Mouse (Mus musculus) midbrain, postnatal 0 days (tissue): ENCODE results near the gene Adcy5. TPM values are rescaled to one million over a fixed set of nuclear protein-coding genes. Genes with fewer than 3 reads are reported as not detected.
A peak's percentile ranks its signal among the peaks of the same experiment; 100 is the strongest.

Source experiments
- ATAC-seq: fragments of 200-750 bp; cut with Nextera tagmentation; 2 replicates; pipeline ENCODE4 v1.8.0; 2017; ENCODE audit warnings: moderate number of reproducible peaks, mild to moderate bottlenecking, moderate TSS enrichment, moderate library complexity; ENCODE audit not compliant: low FRiP score
- DNase-seq: peaks from one replicate; pipeline ENCODE4 v3.0.0-alpha.2; 2015; ENCODE audit warnings: low spot score
- H3K27ac ChIP-seq: fragments of 300-500 bp; sonication (generic); 2 replicates; pipeline ENCODE4 v1.5.1; 2014; ENCODE audit warnings: low read depth, mild to moderate bottlenecking, low read length, mixed read lengths
- H3K27me3 ChIP-seq: fragments of 300-500 bp; sonication (generic); 2 replicates; pipeline ENCODE4 v1.6.1; 2014; ENCODE audit warnings: low read length, control low read depth, mixed read lengths; ENCODE audit not compliant: insufficient read depth
- H3K36me3 ChIP-seq: fragments of 300-500 bp; sonication (generic); 2 replicates; pipeline ENCODE4 v1.6.1; 2014; ENCODE audit warnings: low read length, control low read depth, mixed read lengths; ENCODE audit not compliant: insufficient read depth
- H3K4me1 ChIP-seq: fragments of 300-500 bp; sonication (generic); 2 replicates; pipeline ENCODE4 v1.6.1; 2014; ENCODE audit warnings: mild to moderate bottlenecking, control low read depth, antibody characterized with exemption, low read length, mixed read lengths; ENCODE audit not compliant: insufficient read depth
- H3K4me2 ChIP-seq: fragments of 300-500 bp; sonication (generic); 2 replicates; pipeline ENCODE4 v1.6.1; 2014; ENCODE audit warnings: low read depth, mild to moderate bottlenecking, low read length, mixed read lengths; ENCODE audit not compliant: poor library complexity, severe bottlenecking
- H3K4me3 ChIP-seq: fragments of 300-500 bp; sonication (generic); 2 replicates; pipeline ENCODE4 v1.5.1; 2014; ENCODE audit warnings: low read depth, mild to moderate bottlenecking, low read length, moderate library complexity
- H3K9ac ChIP-seq: fragments of 300-500 bp; sonication (generic); replicated peaks from 2 replicates; pipeline ENCODE4 v1.6.1; 2014; ENCODE audit warnings: mild to moderate bottlenecking, low read length, moderate library complexity, mixed read lengths; ENCODE audit not compliant: poor library complexity, severe bottlenecking
- H3K9me3 ChIP-seq: fragments of 300-500 bp; sonication (generic); 2 replicates; pipeline ENCODE4 v1.6.1; 2016; ENCODE audit warnings: low read length, control low read depth
- CTCF ChIP-seq: IDR thresholded peaks from 2 replicates; pipeline ENCODE4 v1.5.1; 2016; ENCODE audit warnings: antibody characterized with exemption, mild to moderate bottlenecking
- WGBS: fragments of 180-500 bp; shearing (Covaris S2); extraction: QIAGEN DNeasy Blood & Tissue Kit; methylation state at CpG from one replicate; pipeline ENCODE4 v1.1.7; 2014; 5-methylcytosine and 5-hydroxymethylcytosine counted together
- polyA plus RNA-seq: library from polyadenylated mRNA; unstranded; fragments of >200 nt; fragmentation: Nextera tagmentation; extraction: Ambion mirVana; gene quantifications from 2 replicates; pipeline ENCODE4 v1.2.1, GENCODE M21; 2015
- total RNA-seq: library from RNA; depleted of rRNA; stranded (reverse); fragments of >200 nt; gene quantifications from 2 replicates; pipeline ENCODE4 v1.2.3, GENCODE M21; 2014

The Adcy5 gene
- total and polyA plus RNA-seq, 2 experiments from 2014 or later: 6.9 to 77.3 TPM

GRCm38 (mm10) chr16:35153146-35153755, 1.4 kb upstream of the Adcy5 start:
- DNase-seq (no peak), ATAC-seq (no peak)
- Histone ChIP-seq H3K4me1 (peaks cover 23% of the 10 kb centered on the region), H3K4me2 (peak overlapping the region; percentile 81; the same call in 1 of the 2 replicates), H3K9me3 (no peaks in the 10 kb centered on the region), H3K9ac (no peak overlapping the region), H3K36me3 (no peaks in the 10 kb centered on the region), H3K27ac (no peak overlapping the region), H3K4me3 (no peak overlapping the region), H3K27me3 (peaks cover 8% of the 10 kb centered on the region)
- no peak for TF ChIP-seq CTCF
- WGBS: 5% methylated on average over 12 of the region's 12 CpGs

GRCm38 (mm10) chr16:35154245-35154640, 434 bp upstream of the Adcy5 start:
- DNase-seq (peak; percentile 87), ATAC-seq (peak; percentile 79)
- 1% methylated on average over 29 of the region's 29 CpGs for WGBS
- TF ChIP-seq CTCF: no peak
- peaks cover 8% of the 10 kb centered on the region for H3K27me3 ChIP-seq
- H3K27ac ChIP-seq: peak overlapping the region; percentile 78
- peaks cover 32% of the 10 kb centered on the region for H3K4me1 ChIP-seq
- no peaks in the 10 kb centered on the region for H3K9me3 ChIP-seq
- H3K36me3 ChIP-seq: no peaks in the 10 kb centered on the region
- H3K4me2 ChIP-seq: peak overlapping the region; percentile 81
- peak overlapping the region; percentile 89 for H3K4me3 ChIP-seq
- H3K9ac ChIP-seq: peak overlapping the region; percentile 80

- Histone ChIP-seq H3K9me3 (no peaks in the 10 kb centered on the region), H3K9ac (peak overlapping the region; percentile 80), H3K27ac (peak overlapping the region; percentile 78), H3K4me3 (peak overlapping the region; percentile 89), H3K4me2 (peak overlapping the region; percentile 81), H3K4me1 (peaks cover 45% of the 10 kb centered on the region), H3K36me3 (no peaks in the 10 kb centered on the region), H3K27me3 (peaks cover 8% of the 10 kb centered on the region)
- TF ChIP-seq CTCF: peak; percentile 54
- DNase-seq (peak; percentile 73), ATAC-seq (peak; percentile 28)
- WGBS: under 1% methylated on average over 72 of the region's 87 CpGs
These were observed 971 bp downstream of the Adcy5 start for GRCm38 (mm10) chr16:35155391-35156305.

- WGBS: 4% methylated on average over 43 of the region's 48 CpGs
- no peaks in the 10 kb centered on the region for H3K9me3 ChIP-seq
- peaks cover 3% of the 10 kb centered on the region for H3K27me3 ChIP-seq
- no peak overlapping the region for H3K27ac ChIP-seq
- peak overlapping the region; percentile 81 for H3K4me2 ChIP-seq
- H3K4me1 ChIP-seq: peaks cover 48% of the 10 kb centered on the region
- H3K4me3 ChIP-seq: peak overlapping the region; percentile 89
- DNase-seq (peak; percentile 58), ATAC-seq (no peak)
- no peak overlapping the region for H3K9ac ChIP-seq
- H3K36me3 ChIP-seq: no peaks in the 10 kb centered on the region
- peak; percentile 58 for TF ChIP-seq CTCF
These were observed 1.6 kb downstream of the Adcy5 start for GRCm38 (mm10) chr16:35156306-35156695.

GRCm38 (mm10) chr16:35156832-35157231, 2.2 kb downstream of the Adcy5 start:
- no peak for DNase-seq
- H3K4me2 ChIP-seq: peak overlapping the region; percentile 81
- TF ChIP-seq CTCF: no peak
- ATAC-seq: no peak
- no peaks in the 10 kb centered on the region for H3K9me3 ChIP-seq
- peak overlapping the region; percentile 89 for H3K4me3 ChIP-seq
- H3K4me1 ChIP-seq: peaks cover 48% of the 10 kb centered on the region
- WGBS: 83% methylated on average over 21 of the region's 21 CpGs
- no peaks in the 10 kb centered on the region for H3K36me3 ChIP-seq
- no peak overlapping the region; the same call in 1 of the 2 replicates for H3K9ac ChIP-seq
- H3K27me3 ChIP-seq: no peaks in the 10 kb centered on the region
- H3K27ac ChIP-seq: no peak overlapping the region

GRCm38 (mm10) chr16:35159532-35159931, 4.9 kb downstream of the Adcy5 start:
- 62% methylated on average over 8 of the region's 8 CpGs for WGBS
- peak overlapping the region; percentile 14; the same call in 1 of the 2 replicates for H3K4me3 ChIP-seq
- DNase-seq: no peak

More at GRCm38 (mm10) chr16:35159532-35159931, 4.9 kb downstream of the Adcy5 start:
- ATAC-seq: no peak
- H3K9me3 ChIP-seq: no peaks in the 10 kb centered on the region
- H3K4me2 ChIP-seq: peak overlapping the region; percentile 81
- H3K36me3 ChIP-seq: no peaks in the 10 kb centered on the region
- H3K4me1 ChIP-seq: peaks cover 43% of the 10 kb centered on the region
- H3K27ac ChIP-seq: no peak overlapping the region
- no peak for TF ChIP-seq CTCF
- H3K9ac ChIP-seq: no peak overlapping the region
- H3K27me3 ChIP-seq: no peaks in the 10 kb centered on the region
